In genomic region chr6:89344613-89345485, GRCm38 (mm10) we compare ENCODE assay signal across 8 mouse cellular contexts. TPM values are rescaled to one million over a fixed set of nuclear protein-coding genes. Genes with fewer than 3 reads are reported as not detected.
DNase-seq lines count a peak whose midpoint lies in the region; ATAC-seq and TF ChIP-seq lines count a peak whose summit lies in the region.

No protein-coding gene starts in this region.

- H3K9me3 ChIP-seq in embryonic facial prominence, embryonic 12.5 days = no peaks in the 10 kb centered on the region
- H3K9me3 ChIP-seq in heart, embryonic 11.5 days (replicated peaks; ENCODE audit: control insufficient read depth, low read length) = no peaks in the 10 kb centered on the region
- no peaks in the 10 kb centered on the region for H3K9me3 ChIP-seq in lung, embryonic 15.5 days

- DNase-seq in right cerebral cortex, adult 18-20 months = peak; percentile 37
- no peak for DNase-seq in right cerebral cortex, adult 2 months (ENCODE audit: low spot score in 2 of 2)
- peak; percentile 94 for DNase-seq in kidney, adult 2 months
- peak; percentile 49 for DNase-seq in retina, embryonic 14.5 days (ENCODE audit: low spot score)

- peaks cover 71% of the 10 kb centered on the region for H3K36me3 ChIP-seq in embryonic facial prominence, embryonic 12.5 days
- H3K36me3 ChIP-seq in heart, embryonic 11.5 days (ENCODE audit: control insufficient read depth, insufficient read depth, low read length) = peaks cover 12% of the 10 kb centered on the region
- H3K36me3 ChIP-seq in kidney, adult 2 months (ENCODE audit: control insufficient read depth, insufficient read depth, low read length) = no peaks in the 10 kb centered on the region
- H3K36me3 ChIP-seq in lung, embryonic 15.5 days = peaks cover 64% of the 10 kb centered on the region

- peaks cover 22% of the 10 kb centered on the region for H3K4me1 ChIP-seq in embryonic facial prominence, embryonic 12.5 days
- H3K4me1 ChIP-seq in heart, embryonic 11.5 days (ENCODE audit: control insufficient read depth, insufficient read depth, low read length) = peaks cover 36% of the 10 kb centered on the region
- peaks cover 26% of the 10 kb centered on the region for H3K4me1 ChIP-seq in kidney, adult 2 months (ENCODE audit: control insufficient read depth, insufficient read depth, low read length)
- peaks cover 26% of the 10 kb centered on the region for H3K4me1 ChIP-seq in lung, embryonic 15.5 days

- H3K9ac ChIP-seq in embryonic facial prominence, embryonic 12.5 days = no peak overlapping the region
- H3K9ac ChIP-seq in heart, embryonic 11.5 days (ENCODE audit: low read depth, low read length) = peak overlapping the region; percentile 40; the same call in 1 of the 2 replicates
- H3K9ac ChIP-seq in lung, embryonic 15.5 days = peak overlapping the region; percentile 5; the same call in 1 of the 2 replicates

- ATAC-seq in embryonic facial prominence, embryonic 12.5 days (ENCODE audit: insufficient number of reproducible peaks, insufficient read depth, low FRiP score, low TSS enrichment) = peak; percentile 85
- ATAC-seq in heart, embryonic 11.5 days (replicated peaks; ENCODE audit: insufficient number of reproducible peaks, low FRiP score, low TSS enrichment) = peak; percentile 81
- peak; percentile 94 for ATAC-seq in lung, embryonic 15.5 days (ENCODE audit: borderline replicate concordance, extremely low read depth, low FRiP score, low TSS enrichment)
- ATAC-seq in erythroid progenitor cell, adult 5-6 weeks (replicated peaks; ENCODE audit: low FRiP score, poor library complexity, severe bottlenecking) = no peak

- H3K27ac ChIP-seq in embryonic facial prominence, embryonic 12.5 days = peak overlapping the region; percentile 91
- H3K27ac ChIP-seq in heart, embryonic 11.5 days (ENCODE audit: low read depth, low read length) = peak overlapping the region; percentile 83
- H3K27ac ChIP-seq in kidney, adult 2 months (ENCODE audit: insufficient read depth, low read depth, low read length) = peak overlapping the region; percentile 84
- H3K27ac ChIP-seq in lung, embryonic 15.5 days = peak overlapping the region; percentile 94

- no peak for TF ChIP-seq POLR2A in kidney, adult 2 months (IDR thresholded peaks at IDR 0.05; ENCODE audit: low read depth, low read length)

- H3K4me3 ChIP-seq in embryonic facial prominence, embryonic 12.5 days = no peak overlapping the region
- no peak overlapping the region for H3K4me3 ChIP-seq in heart, embryonic 11.5 days (ENCODE audit: low read depth, low read length)
- H3K4me3 ChIP-seq in kidney, adult 2 months (ENCODE audit: insufficient read depth, low read depth, low read length) = no peak overlapping the region
- no peak overlapping the region for H3K4me3 ChIP-seq in lung, embryonic 15.5 days

- no peaks in the 10 kb centered on the region for H3K27me3 ChIP-seq in embryonic facial prominence, embryonic 12.5 days
- H3K27me3 ChIP-seq in heart, embryonic 11.5 days (ENCODE audit: control insufficient read depth, insufficient read depth, low read length) = no peaks in the 10 kb centered on the region
- H3K27me3 ChIP-seq in kidney, adult 2 months (replicated peaks; ENCODE audit: control insufficient read depth, insufficient read depth, low read length) = no peaks in the 10 kb centered on the region
- H3K27me3 ChIP-seq in lung, embryonic 15.5 days = no peaks in the 10 kb centered on the region

- peak overlapping the region; percentile 33 for H3K4me2 ChIP-seq in embryonic facial prominence, embryonic 12.5 days (replicated peaks)
- H3K4me2 ChIP-seq in heart, embryonic 11.5 days = peak overlapping the region; percentile 30; the same call in 1 of the 2 replicates
- H3K4me2 ChIP-seq in lung, embryonic 15.5 days = peak overlapping the region; percentile 41

- 18% methylated on average over 10 of the region's 10 CpGs for WGBS in embryonic facial prominence, embryonic 12.5 days
- WGBS in heart, embryonic 11.5 days (ENCODE audit: insufficient replicate concordance) = 22% methylated on average over 10 of the region's 10 CpGs
- 27% methylated on average over 10 of the region's 10 CpGs for WGBS in kidney, adult 2 months
- 21% methylated on average over 10 of the region's 10 CpGs for WGBS in lung, embryonic 15.5 days

- no peak for TF ChIP-seq CTCF in kidney, adult 2 months (conservative IDR thresholded peaks at IDR 0.05; ENCODE audit: insufficient read depth, insufficient read length, low read depth, low read length)

RNA-seq across cellular contexts. Expression of gene Plxna1, which starts 17.6 kb away (rescaled TPM):
- polyA plus RNA-seq in embryonic facial prominence, embryonic 12.5 days (2016; fragmentation: Nextera tagmentation; extraction: Ambion mirVana) = 35.0 and 37.1 TPM in 2 replicates
- polyA plus RNA-seq in heart, embryonic 11.5 days (2014; fragmentation: Nextera tagmentation; extraction: Ambion mirVana) = 8.9 and 9.9 TPM in 2 replicates
- polyA plus RNA-seq in kidney, adult 2 months (2012; rRNA removed) = 33.1 and 33.2 TPM in 2 replicates
- 25.1 and 27.5 TPM in 2 replicates for polyA plus RNA-seq in lung, embryonic 15.5 days (2015; fragmentation: Nextera tagmentation; extraction: Ambion mirVana)
- total RNA-seq in erythroid progenitor cell, adult 5-6 weeks (2015; ENCODE audit: low replicate concordance) = 2.9 and 4.6 TPM in 2 replicates
- 0.30 and 5.3 TPM in 2 replicates for total RNA-seq in erythroid progenitor cell, adult 5-6 weeks (2017; ENCODE audit: low replicate concordance)

Comparison
In these comparisons a context has a peak if more than half of its experiments do, and no peak if none do; other contexts are left out.
1. DNase-seq: peak in right cerebral cortex, adult 18-20 months (single experiment), kidney, adult 2 months (single experiment) and retina, embryonic 14.5 days (single experiment); none in right cerebral cortex, adult 2 months (0 of 2).
2. Peak in every context shown above with its lines, with median percentiles within 50 percentile points of each other: H3K27ac ChIP-seq and H3K4me2 ChIP-seq.